Mouse (Mus musculus) MEL (cell line): Measurements from ENCODE around the gene Prf1. TPM values are rescaled to one million over a fixed set of nuclear protein-coding genes. Genes with fewer than 3 reads are reported as not detected.

Experiments
- DNase-seq: peaks from one replicate; pipeline ENCODE4 v3.0.0; 2011; ENCODE audit warnings: low read depth, low spot score
- H3K27ac ChIP-seq: 2 replicates; pipeline ENCODE4 v1.5.1; 2012; ENCODE audit warnings: low read depth, mild to moderate bottlenecking, control low read depth, low read length, moderate library complexity; ENCODE audit not compliant: control insufficient read depth
- H3K27me3 ChIP-seq, 2 experiments: fragments of 150-350 bp in 1 of 2; sonication (generic) in 1 of 2; 2 replicates each; pipeline ENCODE4 v1.6.1; 2012; ENCODE audit warnings: low read length in 2 of 2, mild to moderate bottlenecking in 2 of 2, improper control_type of control experiment in 1 of 2, moderate library complexity in 1 of 2; ENCODE audit not compliant: insufficient read depth in 2 of 2, control insufficient read depth in 1 of 2
- H3K36me3 ChIP-seq, 2 experiments: 2 replicates each; pipeline ENCODE4 v1.6.1; 2012 to 2014; ENCODE audit warnings: low read length in 2 of 2, improper control_type of control experiment in 1 of 2, inconsistent platforms in 1 of 2, mild to moderate bottlenecking in 1 of 2; ENCODE audit not compliant: insufficient read depth in 2 of 2, control insufficient read depth in 1 of 2
- H3K4me1 ChIP-seq, 2 experiments: fragments of 150-350 bp in 1 of 2; sonication (generic) in 1 of 2; 2 replicates each; pipeline ENCODE4 v1.6.1; 2012; ENCODE audit warnings: low read length in 2 of 2, improper control_type of control experiment in 1 of 2, mild to moderate bottlenecking in 1 of 2; ENCODE audit not compliant: insufficient read depth in 2 of 2, control insufficient read depth in 1 of 2
- H3K4me3 ChIP-seq, 2 experiments: fragments of 150-350 bp in 1 of 2; sonication (generic) in 1 of 2; 2 replicates each; pipeline ENCODE4 v1.5.1; 2012; ENCODE audit warnings: low read depth in 2 of 2, low read length in 2 of 2, mild to moderate bottlenecking in 2 of 2, moderate library complexity in 2 of 2, control low read depth in 1 of 2, improper control_type of control experiment in 1 of 2; ENCODE audit not compliant: control insufficient read depth in 1 of 2, insufficient read depth in 1 of 2
- H3K79me2 ChIP-seq: 2 replicates; pipeline ENCODE4 v1.6.1; 2012; ENCODE audit warnings: mild to moderate bottlenecking, low read length, moderate library complexity; ENCODE audit not compliant: control insufficient read depth, poor library complexity, insufficient read depth
- H3K9ac ChIP-seq: 2 replicates; pipeline ENCODE4 v1.6.1; 2012; ENCODE audit warnings: low read depth, mild to moderate bottlenecking, control low read depth, low read length, moderate library complexity; ENCODE audit not compliant: control insufficient read depth, poor library complexity, severe bottlenecking
- H3K9me3 ChIP-seq: fragments of 150-350 bp; sonication (generic); replicated peaks from 2 replicates; pipeline ENCODE4 v1.6.1; 2012; ENCODE audit warnings: mild to moderate bottlenecking, low read length, improper control_type of control experiment, moderate library complexity; ENCODE audit not compliant: insufficient read depth
- BHLHE40 ChIP-seq: IDR thresholded peaks from 2 replicates; pipeline ENCODE4 v1.6.1; 2012; ENCODE audit warnings: low read depth, mild to moderate bottlenecking, inconsistent platforms, low read length, improper control_type of control experiment, borderline replicate concordance
- CHD2 ChIP-seq: IDR thresholded peaks from 2 replicates; pipeline ENCODE4 v1.6.1; 2011; ENCODE audit warnings: low read length, improper control_type of control experiment
- E2F4 ChIP-seq: IDR thresholded peaks from 2 replicates; pipeline ENCODE4 v1.6.1; 2011; ENCODE audit warnings: low read depth, low read length, improper control_type of control experiment, borderline replicate concordance
- EP300 ChIP-seq, 2 experiments: IDR thresholded peaks; 2 replicates each; pipeline ENCODE4 v1.6.1; 2011; ENCODE audit warnings: improper control_type of control experiment in 2 of 2, low read length in 2 of 2, low read depth in 1 of 2, mild to moderate bottlenecking in 1 of 2
- HCFC1 ChIP-seq: IDR thresholded peaks from 2 replicates; pipeline ENCODE4 v1.6.1; 2012; ENCODE audit warnings: low read depth, mild to moderate bottlenecking, inconsistent platforms, low read length, improper control_type of control experiment, moderate library complexity
- JUND ChIP-seq: IDR thresholded peaks from 2 replicates; pipeline ENCODE4 v1.6.1; 2011; ENCODE audit warnings: low read depth, mild to moderate bottlenecking, improper control_type of control experiment, low read length
- MAFK ChIP-seq: IDR thresholded peaks from 2 replicates; pipeline ENCODE4 v1.6.1; 2011; ENCODE audit warnings: low read depth, mild to moderate bottlenecking, low read length, improper control_type of control experiment, borderline replicate concordance
- MAZ ChIP-seq: IDR thresholded peaks from 2 replicates; pipeline ENCODE4 v1.6.1; 2012; ENCODE audit warnings: low read depth, mild to moderate bottlenecking, inconsistent platforms, low read length, improper control_type of control experiment
- MXI1 ChIP-seq: IDR thresholded peaks from 2 replicates; pipeline ENCODE4 v1.6.1; 2011; ENCODE audit warnings: mild to moderate bottlenecking, low read depth, low read length, improper control_type of control experiment
- MYC ChIP-seq: IDR thresholded peaks from 2 replicates; pipeline ENCODE4 v1.6.1; 2011; ENCODE audit warnings: low read depth, mild to moderate bottlenecking, low read length, improper control_type of control experiment, moderate library complexity
- POLR2AphosphoS2 ChIP-seq: IDR thresholded peaks from 2 replicates; pipeline ENCODE4 v1.6.1; 2011; ENCODE audit warnings: low read length, improper control_type of control experiment
- POLR2AphosphoS5 ChIP-seq: IDR thresholded peaks from 2 replicates; pipeline ENCODE4 v1.6.1; 2012; ENCODE audit warnings: low read depth, borderline replicate concordance, mild to moderate bottlenecking, inconsistent platforms, low read length, moderate library complexity, mixed read lengths
- RCOR1 ChIP-seq: IDR thresholded peaks from 2 replicates; pipeline ENCODE4 v1.6.1; 2012; ENCODE audit warnings: low read depth, mild to moderate bottlenecking, inconsistent platforms, low read length, improper control_type of control experiment
- SIN3A ChIP-seq: IDR thresholded peaks from 2 replicates; pipeline ENCODE4 v1.6.1; 2012; ENCODE audit warnings: low read length, improper control_type of control experiment, inconsistent platforms
- TAL1 ChIP-seq: IDR thresholded peaks from 2 replicates; pipeline ENCODE4 v1.6.1; 2012; ENCODE audit warnings: mild to moderate bottlenecking, inconsistent platforms, low read length, moderate library complexity, mixed read lengths
- TBP ChIP-seq: IDR thresholded peaks from 2 replicates; pipeline ENCODE4 v1.8.0; 2011; ENCODE audit warnings: low read depth, low read length, improper control_type of control experiment
- USF1 ChIP-seq: IDR thresholded peaks from 2 replicates; pipeline ENCODE4 v1.6.1; 2014; ENCODE audit warnings: low read depth, mild to moderate bottlenecking, inconsistent platforms, low read length, improper control_type of control experiment, moderate library complexity
- polyA plus RNA-seq, 2 experiments: library from polyadenylated mRNA; stranded (reverse) in 1 of 2; unstranded in 1 of 2; fragments of >175 nt in 1 of 2; fragments of >200 nt in 1 of 2; gene quantifications; 2 replicates each; pipeline versions ENCODE4 v1.2.1 to v1.2.4; 2012; ENCODE audit warnings: low replicate concordance in 2 of 2, low read depth in 1 of 2; ENCODE audit not compliant: insufficient read length in 2 of 2, insufficient read depth in 1 of 2, missing spikeins in 1 of 2
- total RNA-seq: library from RNA; depleted of rRNA; stranded (reverse); fragments of 300-350 nt; gene quantifications from 2 replicates; pipeline ENCODE4 v1.2.3, GENCODE M21; 2012

Gene Prf1
- total and polyA plus RNA-seq, 3 experiments, result 0.04 TPM; not detected in 2

DNA sequence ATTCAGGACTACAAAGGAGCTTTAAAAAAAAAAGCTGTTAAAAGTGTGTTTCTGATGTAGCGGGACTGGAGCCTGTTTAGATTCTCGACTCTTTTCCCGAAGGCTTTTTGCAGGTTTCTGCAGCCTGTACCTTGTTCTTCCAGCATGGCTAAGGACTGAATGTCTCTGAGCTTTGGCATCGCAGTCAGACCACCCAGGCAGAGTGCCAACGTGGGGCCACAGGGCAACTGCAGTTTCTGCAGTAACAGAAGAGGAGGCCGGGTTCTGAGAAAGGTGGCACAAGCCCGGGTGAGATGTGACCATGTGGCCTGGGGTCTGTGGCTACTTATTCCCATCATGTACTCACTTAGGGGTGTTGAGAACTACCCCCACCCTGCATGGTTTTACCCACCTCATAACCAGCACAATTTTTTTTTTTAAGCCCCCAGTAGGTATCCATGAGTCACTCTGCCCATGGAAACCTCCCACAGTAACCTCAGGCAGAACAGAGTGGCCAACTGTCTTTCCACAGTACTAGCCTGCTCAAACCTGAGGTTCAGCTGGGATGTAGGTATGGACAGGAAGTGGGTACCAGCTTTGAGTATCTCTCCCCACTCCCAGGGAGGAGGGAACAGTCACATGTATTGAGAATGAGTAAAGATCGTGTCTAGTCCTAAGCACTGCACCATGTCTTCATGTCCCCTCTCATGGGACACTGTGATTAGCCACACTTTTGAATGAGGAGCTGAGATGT is 754 bp upstream of the Prf1 start:
- H3K36me3 ChIP-seq, result no peaks in the 10 kb centered on the region
- H3K27me3 ChIP-seq, result no peaks in the 10 kb centered on the region
- no peaks in the 10 kb centered on the region for H3K79me2 ChIP-seq
- no peak for DNase-seq
- TF ChIP-seq CHD2 (no peak), MAFK (no peak), RCOR1 (no peak), POLR2AphosphoS2 (no peak), JUND (no peak), USF1 (no peak)
- no peaks in the 10 kb centered on the region for H3K9me3 ChIP-seq
- no peak overlapping the region for H3K9ac ChIP-seq
- no peak overlapping the region for H3K4me3 ChIP-seq
- H3K27ac ChIP-seq, result no peak overlapping the region
- no peaks in the 10 kb centered on the region for H3K4me1 ChIP-seq

DNA sequence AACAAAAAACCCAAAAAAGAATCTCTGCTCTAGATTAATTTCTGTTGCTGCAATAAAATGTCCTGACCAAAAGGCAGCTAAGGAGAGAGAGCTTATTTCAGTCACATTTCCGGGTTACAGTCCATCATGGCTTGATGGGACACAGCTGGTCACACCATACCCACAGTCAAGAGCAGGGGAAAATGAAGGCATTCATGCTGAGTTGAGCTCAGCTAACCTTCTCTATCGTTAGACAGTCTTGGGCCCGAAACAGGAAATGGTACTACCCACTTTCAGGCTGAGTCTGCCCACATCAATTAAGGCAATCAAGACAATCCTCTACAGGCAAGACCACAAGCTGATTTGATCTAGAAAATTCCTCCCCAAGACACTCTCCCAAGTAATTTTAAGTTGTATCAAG is 3.4 kb downstream of the Prf1 start:
- Histone ChIP-seq H3K27me3 (no peaks in the 10 kb centered on the region), H3K9me3 (no peaks in the 10 kb centered on the region), H3K4me1 (no peaks in the 10 kb centered on the region), H3K9ac (no peak overlapping the region), H3K27ac (no peak overlapping the region), H3K4me3 (no peak overlapping the region), H3K36me3 (no peaks in the 10 kb centered on the region), H3K79me2 (no peaks in the 10 kb centered on the region)
- DNase-seq, result no peak
- TF ChIP-seq MAZ, result no peak
- TF ChIP-seq E2F4, result no peak
- TF ChIP-seq MYC, result no peak
- TF ChIP-seq MAFK, result no peak
- no peak for TF ChIP-seq TAL1
- TF ChIP-seq POLR2AphosphoS5, result no peak
- no peak for TF ChIP-seq TBP
- no peak for TF ChIP-seq HCFC1
- no peak for TF ChIP-seq SIN3A
- no peak for TF ChIP-seq BHLHE40
- no peak for TF ChIP-seq MXI1
- no peak for TF ChIP-seq EP300 (IDR thresholded peaks at IDR 0.05; ENCODE audit: low read depth in 1 of 2, low read length in 2 of 2)
